ENCODE assay signal across 10 mouse cellular contexts in the genomic region with DNA sequence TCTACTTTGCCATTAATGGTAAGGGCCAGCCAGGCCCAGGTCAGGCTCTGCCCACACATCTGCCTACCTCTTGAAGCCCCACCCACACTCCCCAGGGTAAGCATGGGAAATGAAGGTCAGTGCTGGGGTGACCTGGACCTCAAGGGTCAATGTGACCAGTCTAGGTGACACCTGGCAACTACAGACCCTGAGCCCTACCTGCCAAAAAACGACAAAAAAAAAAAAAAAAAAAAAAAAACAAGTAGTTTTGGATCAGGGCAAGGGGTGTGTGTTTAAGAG. TPM values are rescaled to one million over a fixed set of nuclear protein-coding genes. Genes with fewer than 3 reads are reported as not detected.
DNase-seq lines count a peak whose midpoint lies in the region; ATAC-seq lines count a peak whose summit lies in the region.
"Had no signal": no experiment of that assay in that cellular context is flagged by ENCODE, and none has a peak within 500 bp of the region (broad histone marks: within the 10 kb centered on the region; RNA-seq: fewer than 3 reads in every experiment).

No protein-coding gene starts in this region.

- peaks cover 27% of the 10 kb centered on the region for H3K36me3 ChIP-seq in kidney, embryonic 16.5 days (ENCODE audit: insufficient read depth, low read length)
- peaks cover 34% of the 10 kb centered on the region for H3K36me3 ChIP-seq in neural tube, embryonic 12.5 days

- no peaks in the 10 kb centered on the region for H3K27me3 ChIP-seq in kidney, embryonic 16.5 days (ENCODE audit: insufficient read depth, low read length)
- no peaks in the 10 kb centered on the region for H3K27me3 ChIP-seq in neural tube, embryonic 12.5 days (replicated peaks)
- H3K27me3 ChIP-seq: megakaryocyte, embryonic 14.5 days had no signal

- intact Hi-C loops in left cerebral cortex, postnatal 36 days (cut with DNase I): no loop called here
- intact Hi-C loops in left cerebral cortex, postnatal 10 days (cut with DNase I): no loop called here

- 0 out of 2 replicates have a peak overlapping the region, but pooled peaks have one; percentile 51 for H3K27ac ChIP-seq in kidney, embryonic 16.5 days (ENCODE audit: low read length)
- H3K27ac ChIP-seq in neural tube, embryonic 12.5 days: 0 out of 2 replicates have a peak overlapping the region, but pooled peaks have one; percentile 33

- no peak overlapping the region for H3K4me2 ChIP-seq in kidney, embryonic 16.5 days (replicated peaks; ENCODE audit: low read depth, low read length)
- no peak overlapping the region for H3K4me2 ChIP-seq in neural tube, embryonic 12.5 days (replicated peaks)

- H3K9ac ChIP-seq in kidney, embryonic 16.5 days (replicated peaks; ENCODE audit: low read length): no peak overlapping the region
- no peak overlapping the region for H3K9ac ChIP-seq in neural tube, embryonic 12.5 days

- H3K9me3 ChIP-seq in kidney, embryonic 16.5 days (ENCODE audit: low read length): no peaks in the 10 kb centered on the region
- H3K9me3 ChIP-seq in neural tube, embryonic 12.5 days: no peaks in the 10 kb centered on the region
- H3K9me3 ChIP-seq: megakaryocyte, embryonic 14.5 days had no signal

- ATAC-seq in kidney, embryonic 16.5 days (ENCODE audit: low FRiP score, low TSS enrichment): no peak
- no peak for ATAC-seq in neural tube, embryonic 12.5 days (ENCODE audit: low FRiP score, low read depth)

- no peak overlapping the region for H3K4me3 ChIP-seq in kidney, embryonic 16.5 days (ENCODE audit: low read length)
- no peak overlapping the region for H3K4me3 ChIP-seq in neural tube, embryonic 12.5 days
- H3K4me3 ChIP-seq: megakaryocyte, embryonic 14.5 days had no signal

- peaks cover 47% of the 10 kb centered on the region for H3K4me1 ChIP-seq in kidney, embryonic 16.5 days (ENCODE audit: insufficient read depth, low read length)
- H3K4me1 ChIP-seq in neural tube, embryonic 12.5 days: peaks cover 73% of the 10 kb centered on the region

- 33% methylated on average over 1 of the region's 1 CpGs for WGBS in kidney, embryonic 16.5 days
- WGBS in neural tube, embryonic 12.5 days: 10% methylated on average over 1 of the region's 1 CpGs

- peak; percentile 3 for DNase-seq in embryo, embryonic 10 days (ENCODE audit: low spot score)
- no peak for DNase-seq in embryo, embryonic 9.5 days (ENCODE audit: extremely low spot score)
- peak; percentile 65 for DNase-seq in kidney, adult 11 months
- no peak for DNase-seq in kidney, postnatal 4 days
- no peak for DNase-seq in left cerebral cortex, postnatal 36 days (ENCODE audit: low spot score in 2 of 2)
- DNase-seq in left cerebral cortex, postnatal 10 days (ENCODE audit: extremely low spot score in 1 of 2, low spot score in 2 of 2): no peak
- DNase-seq: left cerebral cortex, postnatal 4 days had no signal

RNA-seq across cellular contexts. Expression of gene Pgpep1, which starts 12.1 kb away (rescaled TPM):
- 88.5 TPM in 2 replicates for polyA plus RNA-seq in kidney, embryonic 16.5 days (2015; fragmentation: Nextera tagmentation; extraction: Ambion mirVana)
- 181 and 188 TPM in 2 replicates for polyA plus RNA-seq in neural tube, embryonic 12.5 days (2016; fragmentation: Nextera tagmentation; extraction: Ambion mirVana)
- 10 to 100 TPM; 11.6 to 17.2 TPM for total RNA-seq in left cerebral cortex, postnatal 36 days (2021)
- 10 to 100 TPM; 11.5 to 15.9 TPM for total RNA-seq in left cerebral cortex, postnatal 10 days (2021)

RNA-seq across cellular contexts. Expression of gene Gdf15, which starts 15.8 kb away (rescaled TPM):
- 1.0 and 1.2 TPM in 2 replicates for polyA plus RNA-seq in kidney, embryonic 16.5 days (2015; fragmentation: Nextera tagmentation; extraction: Ambion mirVana)
- polyA plus RNA-seq in neural tube, embryonic 12.5 days (2016; fragmentation: Nextera tagmentation; extraction: Ambion mirVana): 0.14 TPM in 1 of 2 replicates, not detected in the other
- total RNA-seq in left cerebral cortex, postnatal 36 days (2021): not detected
- total RNA-seq in left cerebral cortex, postnatal 10 days (2021): not detected
- total RNA-seq: left cerebral cortex, postnatal 4 days had no signal

RNA-seq across cellular contexts. Expression of gene Lsm4, which starts 24.9 kb away (rescaled TPM):
- polyA plus RNA-seq in kidney, embryonic 16.5 days (2015; fragmentation: Nextera tagmentation; extraction: Ambion mirVana): 272 and 281 TPM in 2 replicates
- 264 and 277 TPM in 2 replicates for polyA plus RNA-seq in neural tube, embryonic 12.5 days (2016; fragmentation: Nextera tagmentation; extraction: Ambion mirVana)
- total RNA-seq in left cerebral cortex, postnatal 36 days (2021): 10 to 100 TPM; 59.1 to 69.8 TPM
- 10 to 100 TPM; 68.2 to 80.4 TPM for total RNA-seq in left cerebral cortex, postnatal 10 days (2021)

RNA-seq across cellular contexts. Expression of gene Lrrc25, which starts 32.1 kb away (rescaled TPM):
- polyA plus RNA-seq in kidney, embryonic 16.5 days (2015; fragmentation: Nextera tagmentation; extraction: Ambion mirVana): 1.8 and 1.9 TPM in 2 replicates
- polyA plus RNA-seq in neural tube, embryonic 12.5 days (2016; fragmentation: Nextera tagmentation; extraction: Ambion mirVana): 0.68 and 1.3 TPM in 2 replicates
- 1 to 10 TPM in 1 of 2 experiments, under 1 TPM in 1; 0.44 to 1.2 TPM for total RNA-seq in left cerebral cortex, postnatal 36 days (2021)
- total RNA-seq in left cerebral cortex, postnatal 10 days (2021): 1 to 10 TPM in 1 of 2 experiments, under 1 TPM in 1; 0.94 to 1.1 TPM

RNA-seq across cellular contexts. Expression of gene Ssbp4, which starts 39.4 kb away (rescaled TPM):
- 133 and 149 TPM in 2 replicates for polyA plus RNA-seq in kidney, embryonic 16.5 days (2015; fragmentation: Nextera tagmentation; extraction: Ambion mirVana)
- polyA plus RNA-seq in neural tube, embryonic 12.5 days (2016; fragmentation: Nextera tagmentation; extraction: Ambion mirVana): 139 and 144 TPM in 2 replicates
- 100 to 1,000 TPM; 257 to 265 TPM for total RNA-seq in left cerebral cortex, postnatal 36 days (2021)
- total RNA-seq in left cerebral cortex, postnatal 10 days (2021): 100 to 1,000 TPM; 236 to 250 TPM

Comparison
In these comparisons a context has a peak if more than half of its experiments do, and no peak if none do; other contexts are left out.
1. DNase-seq: peak in embryo, embryonic 10 days (single experiment) and kidney, adult 11 months (single experiment); none in embryo, embryonic 9.5 days (single experiment), kidney, postnatal 4 days (0 of 2), left cerebral cortex, postnatal 36 days (0 of 2) and left cerebral cortex, postnatal 10 days (0 of 2).